Mouse (Mus musculus): ENCODE data around the gene Trpm7.
A peak's percentile ranks its signal among the peaks of the same experiment; 100 is the strongest.

The Trpm7 gene

DNA sequence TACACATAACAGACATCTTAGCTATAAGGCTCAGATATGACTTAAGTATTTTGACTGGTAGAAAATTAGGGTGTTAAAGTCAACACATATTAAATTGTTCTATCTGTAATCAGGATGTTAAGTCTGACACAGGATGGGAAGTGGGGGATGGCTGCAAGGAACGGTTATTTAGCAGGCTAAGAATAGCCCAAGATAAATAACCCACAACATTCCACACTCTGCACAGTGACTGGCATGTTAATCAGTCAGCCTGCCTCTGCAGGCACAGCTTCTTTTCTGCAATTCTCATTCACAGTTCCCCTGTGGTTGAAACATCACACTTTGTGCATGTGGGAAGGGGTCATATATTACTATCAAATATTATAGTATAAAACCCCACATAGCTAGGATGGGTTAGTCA, 60.2 kb downstream of the Trpm7 start:
- DNase-seq, result no peak

- no peak for DNase-seq
These were observed 74.0 kb downstream of the Trpm7 start for GRCm38 (mm10) chr2:126801980-126802379.

GRCm38 (mm10) chr2:126798455-126798854, 77.6 kb downstream of the Trpm7 start:
- no peak for DNase-seq

DNA sequence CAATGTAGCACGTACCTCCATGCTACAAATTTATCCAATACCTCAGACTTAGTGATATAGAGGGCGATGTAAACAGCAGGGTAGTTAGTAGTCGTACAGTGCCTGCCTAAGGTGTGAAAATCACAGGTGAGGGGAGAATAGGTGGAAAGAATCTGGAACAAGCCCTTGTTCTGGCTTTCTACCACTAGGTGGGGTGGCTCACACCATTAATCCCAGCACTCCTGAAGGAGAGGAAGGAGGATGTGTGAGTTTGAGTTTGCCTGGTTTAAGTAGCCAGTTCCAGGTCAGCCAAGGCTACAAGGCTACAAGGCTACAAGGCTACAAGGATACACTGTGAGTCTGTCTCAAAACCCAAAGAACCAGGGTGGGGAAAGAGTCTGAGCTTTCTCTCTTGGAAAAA, 80.3 kb downstream of the Trpm7 start:
- no peak for DNase-seq

DNA sequence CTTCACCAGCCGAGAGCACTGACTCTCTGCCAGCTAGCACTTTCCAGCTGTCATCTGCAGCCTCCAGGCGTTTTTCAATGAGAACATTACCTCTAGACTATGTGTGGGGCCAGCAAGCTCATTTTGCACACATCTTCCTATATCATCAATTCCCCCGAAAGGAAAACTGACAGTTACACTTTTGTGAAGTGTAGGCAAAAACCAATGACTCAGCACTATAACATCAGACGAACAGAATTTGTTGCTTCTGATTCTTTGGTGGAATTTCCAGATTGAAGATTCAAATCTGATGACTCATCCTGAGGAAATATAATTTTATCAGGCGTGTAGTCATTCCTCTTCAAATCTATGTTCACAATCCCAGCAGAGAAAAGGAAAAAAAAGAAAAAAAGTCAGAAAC, 83.4 kb downstream of the Trpm7 start:
- no peak for DNase-seq

DNA sequence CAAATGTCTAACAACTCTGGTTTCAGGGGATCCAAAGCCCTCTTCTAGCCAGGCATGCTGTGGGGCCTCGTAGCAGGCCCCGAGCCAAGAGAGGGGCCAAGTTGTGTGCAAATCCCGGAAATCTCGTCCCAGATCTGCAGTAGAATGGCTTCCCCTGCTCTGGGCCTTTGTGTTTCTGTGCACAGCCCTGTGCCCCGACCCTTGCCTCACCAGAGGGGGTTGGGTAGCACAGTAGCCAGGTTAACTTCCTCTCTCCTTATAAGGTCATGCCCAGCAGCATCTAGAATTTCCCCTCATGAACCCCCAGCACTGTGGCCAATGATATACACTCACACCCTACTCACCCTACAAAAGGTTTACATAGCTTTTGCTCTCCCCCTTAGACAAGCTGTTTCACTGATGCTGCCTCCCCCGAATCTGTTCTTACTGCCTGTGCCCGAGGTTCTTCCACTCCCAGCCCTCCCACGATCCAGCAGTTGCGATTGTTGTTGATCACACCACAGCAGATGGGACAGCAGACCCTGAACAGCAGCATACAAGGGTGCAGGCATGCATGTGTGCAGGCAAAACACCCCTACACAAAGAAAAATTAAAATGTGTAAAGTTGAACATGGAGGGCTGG, 88.2 kb downstream of the Trpm7 start:
- no peak for DNase-seq

DNA sequence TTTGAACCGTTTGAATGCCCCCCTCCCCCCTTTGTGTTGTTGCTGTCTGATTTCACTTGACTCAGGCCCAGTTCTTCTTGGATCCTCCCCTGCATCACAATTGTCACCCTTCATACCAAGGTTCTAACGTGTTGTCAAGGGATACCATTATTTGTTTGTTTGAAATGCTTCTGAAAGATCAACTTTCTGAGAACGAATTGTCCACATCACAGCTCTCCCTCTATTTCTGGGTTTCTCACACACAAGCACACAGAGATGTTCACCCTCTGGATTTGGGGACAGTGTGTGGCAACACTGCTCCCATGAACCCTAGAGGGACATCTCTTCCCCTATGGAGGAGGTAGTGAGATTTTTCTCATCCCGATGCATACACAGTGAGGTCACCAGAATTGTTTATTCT, 92.7 kb downstream of the Trpm7 start, which contains the start of gene Usp50:
Gene Usp50 (minus strand): TSS at position 101 of the 400 bp plus-strand sequence.
- no peak for DNase-seq

DNA sequence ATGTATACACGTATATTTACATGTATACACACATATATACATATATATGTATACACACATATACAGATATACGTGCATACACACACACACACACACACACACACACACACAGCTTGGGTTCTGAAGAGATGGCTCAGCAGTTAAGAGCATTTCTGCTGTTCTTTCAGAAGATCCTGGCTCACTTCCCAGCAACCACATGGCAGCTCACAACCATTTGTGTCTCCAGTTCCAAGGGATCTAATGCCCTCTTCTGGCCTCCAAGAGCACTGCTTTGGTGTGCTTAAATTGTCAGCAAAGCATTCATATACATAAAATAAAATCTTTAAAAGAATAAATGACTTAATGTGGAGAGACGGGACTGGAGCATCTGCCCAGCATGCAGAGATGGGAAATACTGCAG, 93.6 kb downstream of the Trpm7 start:
- DNase-seq, result peak; percentile 52

DNA sequence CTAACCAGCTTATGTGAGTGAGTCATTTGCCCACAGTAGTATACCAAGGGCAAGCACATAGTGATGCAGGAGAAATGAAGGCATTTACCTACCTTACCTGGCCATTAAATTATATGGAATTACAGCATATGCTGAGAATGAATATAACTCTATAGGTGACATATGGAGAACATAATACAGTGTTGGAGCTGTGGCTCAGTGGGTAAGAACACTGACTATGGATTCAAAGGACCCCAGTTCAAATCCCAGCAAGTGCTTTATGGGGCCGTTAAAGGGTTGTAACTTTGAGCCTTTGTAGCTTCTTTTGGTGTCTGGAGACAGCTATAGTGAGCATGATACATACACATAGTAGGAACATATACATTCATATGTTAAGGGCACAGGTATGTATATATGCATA, 94.6 kb downstream of the Trpm7 start:
- DNase-seq, result no peak

DNA sequence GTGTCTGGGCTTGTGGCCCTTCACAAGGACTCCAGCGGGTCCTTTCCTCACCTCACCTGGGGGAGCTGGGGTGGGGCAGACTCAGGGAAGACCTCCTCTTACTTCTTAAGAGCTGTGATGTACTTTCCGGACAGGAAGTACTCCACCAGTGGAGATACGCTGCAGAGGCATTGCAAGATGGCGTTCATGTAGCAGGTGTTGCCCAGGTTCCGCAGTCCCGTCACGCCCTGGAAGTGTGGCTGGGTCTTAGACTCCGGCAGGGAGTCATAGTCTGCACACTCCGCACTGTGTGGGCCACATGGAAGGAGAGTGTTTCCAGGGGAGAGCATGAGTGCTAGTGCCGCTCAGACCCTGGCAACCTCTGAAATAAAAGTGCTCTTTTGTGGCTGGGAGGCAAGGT, 95.7 kb downstream of the Trpm7 start:
- no peak for DNase-seq

- DNase-seq, result no peak
These were observed 97.2 kb downstream of the Trpm7 start for GRCm38 (mm10) chr2:126778806-126779205.

DNA sequence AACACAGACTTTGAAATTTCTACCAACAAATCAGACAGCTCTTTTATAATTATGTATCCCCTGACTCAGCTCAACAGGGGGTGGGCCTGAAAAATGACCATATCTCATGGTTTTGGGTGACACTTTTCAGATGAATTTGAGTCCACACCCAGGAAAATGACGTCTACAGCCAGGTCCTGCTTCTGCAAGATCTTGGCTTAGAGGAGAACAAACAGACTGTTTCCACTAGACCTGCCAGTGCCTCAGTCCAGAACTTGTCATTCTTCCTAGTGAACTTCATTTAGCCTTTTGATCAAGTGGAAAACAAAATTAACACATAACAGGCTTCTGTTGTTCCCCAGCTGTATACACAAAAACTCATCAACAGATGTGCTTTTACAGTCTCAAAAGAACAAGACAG, 99.6 kb downstream of the Trpm7 start:
- no peak for DNase-seq

- DNase-seq, result no peak
These were observed 100.1 kb downstream of the Trpm7 start for GRCm38 (mm10) chr2:126775951-126776350.

DNA sequence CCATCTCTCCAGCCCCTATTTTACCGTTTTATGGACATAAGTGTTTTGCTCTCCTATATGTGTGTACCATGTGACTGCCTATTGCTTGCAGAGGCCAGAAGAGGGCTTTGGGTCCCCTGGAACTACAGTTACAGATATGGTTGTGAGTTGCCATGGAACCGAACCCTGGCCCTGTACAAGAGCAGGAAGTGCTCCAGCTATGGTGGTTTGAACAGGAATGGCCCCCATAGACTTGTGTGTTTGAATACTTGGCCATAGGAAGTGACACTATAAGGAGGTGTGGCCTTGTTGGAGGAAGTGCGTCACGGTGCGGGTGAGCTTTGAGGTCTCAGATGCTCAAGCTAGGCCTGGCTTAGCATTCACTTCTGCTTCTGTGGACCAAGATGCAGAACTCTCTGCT, 103.8 kb downstream of the Trpm7 start:
- no peak for DNase-seq

GRCm38 (mm10) chr2:126769431-126770181, 106.4 kb downstream of the Trpm7 start:
- no peak for DNase-seq

DNA sequence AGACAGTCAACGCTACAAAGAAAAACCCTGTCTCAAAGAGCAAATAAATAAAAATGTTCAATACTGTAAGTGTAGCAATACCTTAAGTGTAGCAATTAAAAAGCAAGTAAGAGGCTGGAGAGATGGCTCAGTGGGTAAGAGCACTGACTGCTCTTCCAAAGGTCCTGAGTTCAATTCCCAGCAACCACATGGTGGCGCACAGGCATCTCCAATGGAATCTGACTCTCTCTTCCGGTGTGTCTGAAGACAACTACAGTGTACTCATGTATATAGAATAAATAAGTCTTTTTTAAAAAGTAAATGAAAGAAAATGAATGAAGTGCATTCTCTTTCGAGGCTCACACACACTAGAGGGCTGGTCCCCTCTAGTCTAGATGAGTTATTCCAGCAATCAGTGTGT, 107.8 kb downstream of the Trpm7 start:
- DNase-seq, result no peak

DNA sequence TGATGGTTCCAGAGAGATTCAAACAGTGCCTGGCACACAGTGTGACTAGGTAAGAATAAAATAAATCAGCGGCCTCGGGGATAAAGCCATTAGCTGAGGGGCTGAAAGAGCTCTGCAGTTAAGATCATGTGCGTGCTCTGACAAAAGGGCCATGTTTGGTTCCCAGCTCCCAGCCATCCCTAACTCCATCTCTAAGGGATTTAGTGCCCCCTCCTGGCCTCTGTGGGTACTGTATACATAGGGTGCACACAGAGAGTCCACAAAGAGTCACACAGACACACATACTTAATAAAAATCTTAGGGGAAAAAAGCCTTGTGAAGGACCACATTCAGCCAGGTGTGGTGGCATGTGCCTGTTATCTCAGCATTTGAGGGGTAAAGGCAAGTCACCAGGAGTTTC, 108.4 kb downstream of the Trpm7 start:
- no peak for DNase-seq

DNA sequence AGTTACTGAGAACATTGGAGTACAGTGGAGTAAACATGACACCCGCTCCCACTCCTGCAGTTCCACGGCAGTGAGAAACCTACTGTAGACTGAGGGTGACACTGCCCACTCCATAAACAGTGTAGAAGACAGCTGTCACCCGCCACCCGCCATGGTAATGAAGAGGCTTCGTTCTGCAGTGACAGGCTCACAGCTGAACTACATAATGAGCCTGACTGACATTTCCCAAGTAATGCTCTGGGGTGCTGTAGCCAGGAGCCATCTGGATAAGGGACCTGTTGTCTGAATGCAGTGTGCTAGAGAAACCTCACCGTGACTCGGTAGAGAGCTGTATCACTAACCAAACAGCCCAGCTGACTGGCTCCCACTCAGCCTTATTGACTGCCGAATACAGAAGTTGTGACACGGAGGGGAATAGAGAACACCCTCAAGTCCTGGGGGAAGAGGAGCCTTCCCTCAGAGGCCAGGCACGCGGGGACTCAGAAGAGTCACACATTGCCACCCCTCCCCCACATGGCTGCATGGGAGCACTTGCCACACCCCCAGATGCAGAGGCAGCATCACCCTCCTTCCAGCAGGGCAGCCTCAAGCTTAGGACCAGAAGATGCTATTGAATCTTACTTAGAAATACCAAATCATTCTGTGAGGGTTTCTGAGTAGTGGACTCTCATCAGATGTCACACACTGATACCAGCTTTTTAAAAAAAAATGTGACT, 110.0 kb downstream of the Trpm7 start:
- peak; percentile 48 for DNase-seq

- DNase-seq, result no peak
These were observed 116.7 kb downstream of the Trpm7 start for GRCm38 (mm10) chr2:126759351-126759750.

GRCm38 (mm10) chr2:126755664-126756063, 120.4 kb downstream of the Trpm7 start:
- no peak for DNase-seq

DNA sequence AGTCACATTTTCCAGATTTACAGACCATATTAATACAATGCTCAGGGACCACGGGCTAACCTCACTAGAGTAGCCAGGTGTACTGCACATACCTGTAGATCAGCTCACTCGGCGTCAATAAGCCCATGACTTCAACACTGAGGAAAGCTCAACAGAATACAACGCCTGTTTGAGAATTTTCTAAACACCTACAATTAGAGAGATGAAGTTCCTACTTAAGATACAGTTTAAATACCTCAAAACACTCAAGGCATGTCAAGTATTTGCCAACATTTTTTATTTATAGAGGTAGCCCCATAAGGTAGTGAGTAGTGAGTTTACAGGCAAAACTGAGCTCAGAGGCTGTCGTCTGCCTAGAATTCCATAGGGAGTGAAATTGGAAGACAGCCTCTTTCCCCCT, 132.6 kb downstream of the Trpm7 start:
- DNase-seq, result no peak
